Mouse (Mus musculus) spleen, adult 2 months (tissue): ENCODE results near the gene Klc2. TPM values are rescaled to one million over a fixed set of nuclear protein-coding genes. Genes with fewer than 3 reads are reported as not detected.

Experiments
- DNase-seq, 2 experiments: peaks; one replicate each; pipeline versions ENCODE4 v3.0.0 to v3.0.0-alpha.2; 2012 to 2021; ENCODE audit warnings: low spot score in 2 of 2, low read depth in 1 of 2
- H3K27ac ChIP-seq: fragments of 200-500 bp; 2 replicates; pipeline ENCODE4 v1.5.1; 2012; ENCODE audit warnings: low read length, inconsistent platforms; ENCODE audit not compliant: insufficient read depth
- H3K27me3 ChIP-seq: fragments of 200-500 bp; 2 replicates; pipeline ENCODE4 v1.6.1; 2012; ENCODE audit warnings: mild to moderate bottlenecking, moderate library complexity, low read length, inconsistent platforms; ENCODE audit not compliant: control insufficient read depth, insufficient read depth
- H3K36me3 ChIP-seq: fragments of 200-500 bp; 2 replicates; pipeline ENCODE4 v1.6.1; 2012; ENCODE audit warnings: mild to moderate bottlenecking, low read length, inconsistent platforms; ENCODE audit not compliant: control insufficient read depth, insufficient read depth
- H3K4me1 ChIP-seq: fragments of 200-500 bp; 2 replicates; pipeline ENCODE4 v1.6.1; 2011; ENCODE audit warnings: inconsistent platforms; ENCODE audit not compliant: control insufficient read depth, insufficient read depth, insufficient read length
- H3K4me3 ChIP-seq: fragments of 200-500 bp; 2 replicates; pipeline ENCODE4 v1.5.1; 2011; ENCODE audit warnings: mild to moderate bottlenecking, inconsistent platforms; ENCODE audit not compliant: insufficient read depth, insufficient read length; ENCODE audit errors: extremely low read depth
- CTCF ChIP-seq: fragments of 200-500 bp; IDR thresholded peaks from 2 replicates; pipeline ENCODE4 v1.5.1; 2011; ENCODE audit warnings: mild to moderate bottlenecking, inconsistent platforms; ENCODE audit not compliant: insufficient read depth, insufficient read length, insufficient replicate concordance; ENCODE audit errors: extremely low read depth
- POLR2A ChIP-seq: fragments of 200-500 bp; IDR thresholded peaks from 2 replicates; pipeline ENCODE4 v1.6.1; 2011; ENCODE audit warnings: low read depth, low read length, inconsistent platforms
- WGBS: fragments of 180-500 bp; shearing (Covaris S2); methylation state at CpG from one replicate; pipeline ENCODE4 v1.1.7; 2018; 5-methylcytosine and 5-hydroxymethylcytosine counted together
- polyA plus RNA-seq: library from polyadenylated mRNA; depleted of rRNA; stranded (reverse); fragments of >200 nt; gene quantifications from 2 replicates; pipeline ENCODE4 v1.2.3, GENCODE M21; 2012

Gene Klc2
- polyA plus RNA-seq, 1 experiment = 26.8 TPM

GRCm38 (mm10) chr19:5117494-5118383, 621 bp downstream of the Klc2 start:
- H3K4me1 ChIP-seq = peaks cover 5% of the 10 kb centered on the region
- H3K27me3 ChIP-seq = no peaks in the 10 kb centered on the region
- H3K27ac ChIP-seq = peak overlapping the region; percentile 58
- peaks cover under 1% of the 10 kb centered on the region; the same call in 1 of the 2 replicates for H3K36me3 ChIP-seq
- TF ChIP-seq CTCF (peak; percentile 77; the same call in 1 of the 2 replicates), POLR2A (no peak; the same call in 1 of the 2 replicates)
- WGBS = under 1% methylated on average over 83 of the region's 83 CpGs
- peak; percentile 37 to 87 for DNase-seq
- H3K4me3 ChIP-seq = peak overlapping the region; percentile 85

- Histone ChIP-seq H3K4me1 (peaks cover 5% of the 10 kb centered on the region), H3K36me3 (peaks cover 8% of the 10 kb centered on the region; the same call in 1 of the 2 replicates), H3K27ac (no peak overlapping the region), H3K4me3 (no peak overlapping the region), H3K27me3 (no peaks in the 10 kb centered on the region)
- DNase-seq = no peak
- WGBS = 90% methylated on average over 7 of the region's 7 CpGs
- no peak for TF ChIP-seq CTCF
- no peak for TF ChIP-seq POLR2A
Observed at GRCm38 (mm10) chr19:5113783-5114182, 4.6 kb downstream of the Klc2 start.

GRCm38 (mm10) chr19:5109659-5110453, 8.5 kb downstream of the Klc2 start:
- peaks cover 8% of the 10 kb centered on the region; the same call in 1 of the 2 replicates for H3K36me3 ChIP-seq
- H3K4me3 ChIP-seq = no peak overlapping the region
- no peak for DNase-seq
- H3K27ac ChIP-seq = no peak overlapping the region
- WGBS = 89% methylated on average over 19 of the region's 19 CpGs
- TF ChIP-seq POLR2A (no peak), CTCF (peak; percentile 24; the same call in 1 of the 2 replicates)
- peaks cover 7% of the 10 kb centered on the region; the same call in 1 of the 2 replicates for H3K4me1 ChIP-seq
- H3K27me3 ChIP-seq = no peaks in the 10 kb centered on the region

GRCm38 (mm10) chr19:5108702-5109101, 9.7 kb downstream of the Klc2 start:
- Histone ChIP-seq H3K27ac (no peak overlapping the region), H3K4me3 (no peak overlapping the region), H3K36me3 (peaks cover 11% of the 10 kb centered on the region; the same call in 1 of the 2 replicates), H3K4me1 (peaks cover 7% of the 10 kb centered on the region; the same call in 1 of the 2 replicates), H3K27me3 (no peaks in the 10 kb centered on the region)
- TF ChIP-seq CTCF = no peak
- no peak for TF ChIP-seq POLR2A
- no peak for DNase-seq
- WGBS = 93% methylated on average over 4 of the region's 4 CpGs

GRCm38 (mm10) chr19:5108271-5108575, 10.1 kb downstream of the Klc2 start:
- Histone ChIP-seq H3K36me3 (peaks cover 14% of the 10 kb centered on the region), H3K27me3 (no peaks in the 10 kb centered on the region), H3K27ac (no peak overlapping the region), H3K4me3 (no peak overlapping the region), H3K4me1 (peaks cover 7% of the 10 kb centered on the region; the same call in 1 of the 2 replicates)
- DNase-seq = no peak
- 62% methylated on average over 5 of the region's 5 CpGs for WGBS
- TF ChIP-seq POLR2A (no peak), CTCF (no peak)

GRCm38 (mm10) chr19:5107556-5108270, 10.6 kb downstream of the Klc2 start:
- no peak for TF ChIP-seq POLR2A
- no peak for TF ChIP-seq CTCF
- H3K27ac ChIP-seq = no peak overlapping the region
- H3K4me3 ChIP-seq = no peak overlapping the region
- H3K27me3 ChIP-seq = no peaks in the 10 kb centered on the region
- H3K36me3 ChIP-seq = peaks cover 17% of the 10 kb centered on the region
- DNase-seq = no peak
- H3K4me1 ChIP-seq = peaks cover 7% of the 10 kb centered on the region; the same call in 1 of the 2 replicates
- 89% methylated on average over 18 of the region's 18 CpGs for WGBS
